Mouse (Mus musculus) megakaryocyte, adult 5-6 weeks (primary cell): ENCODE data around the gene Ppp1r13l. TPM values are rescaled to one million over a fixed set of nuclear protein-coding genes. Genes with fewer than 3 reads are reported as not detected.

Experiments
- ATAC-seq: 2 replicates; pipeline ENCODE4 v1.8.0; 2016; ENCODE audit warnings: mild to moderate bottlenecking, inconsistent platforms; ENCODE audit not compliant: poor library complexity, severe bottlenecking
- total RNA-seq, 2 experiments: library from RNA; stranded (forward) in 1 of 2; stranded (reverse) in 1 of 2; fragments of 153-499, 151-499 nt in 1 of 2; fragments of 221-1000, 200-1000 nt in 1 of 2; gene quantifications; 2 replicates each; pipeline versions ENCODE4 v1.2.3 to v1.2.4; 2015 to 2017

Ppp1r13l gene
- total RNA-seq (2015) (4.1 and 4.2 TPM in 2 replicates), total RNA-seq (2017) (0.45 TPM in 1 of 2 replicates, not detected in the other)

DNA sequence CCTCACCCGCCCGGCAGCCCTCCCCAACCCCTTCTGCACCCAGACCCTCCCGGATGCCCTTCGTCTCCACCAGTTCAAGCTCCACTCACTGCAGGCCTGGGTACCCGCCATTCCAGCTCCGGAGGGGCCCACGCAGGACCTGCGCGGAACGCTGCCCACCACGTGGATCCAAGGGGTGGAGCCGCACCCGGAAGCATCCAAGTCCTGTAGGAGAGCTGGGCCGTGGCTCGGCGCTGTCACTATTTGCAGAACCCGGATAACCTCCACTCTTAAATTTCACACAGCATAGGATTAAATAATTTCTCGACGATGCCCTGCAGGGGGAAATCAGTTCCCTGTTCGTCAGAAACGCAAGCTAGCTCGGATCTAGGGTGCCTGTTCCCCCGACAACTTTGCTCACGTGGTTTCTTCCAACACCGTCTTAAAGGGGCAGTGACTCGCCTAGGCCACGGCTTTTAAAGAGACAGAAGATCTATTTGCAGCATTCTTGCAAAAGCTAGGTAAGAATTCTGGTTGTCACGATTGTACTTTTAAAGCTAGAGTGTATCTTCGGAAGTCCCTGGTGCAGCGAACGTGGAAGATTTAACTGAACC is at the start of gene Ppp1r13l, which contains the start of gene Cd3eap:
Ppp1r13l (plus strand) TSS at position 451 of the 593 bp plus-strand sequence.
Cd3eap (minus strand) TSS at position 185 of the 593 bp plus-strand sequence.
- ATAC-seq, result peak; percentile 61

GRCm38 (mm10) chr7:19309884-19310641 is 49.5 kb upstream of the Ppp1r13l start, which contains the start of gene Fosb:
TSS of gene Fosb (minus strand) at chr7:19310051.
- peak; percentile 70 for ATAC-seq

DNA sequence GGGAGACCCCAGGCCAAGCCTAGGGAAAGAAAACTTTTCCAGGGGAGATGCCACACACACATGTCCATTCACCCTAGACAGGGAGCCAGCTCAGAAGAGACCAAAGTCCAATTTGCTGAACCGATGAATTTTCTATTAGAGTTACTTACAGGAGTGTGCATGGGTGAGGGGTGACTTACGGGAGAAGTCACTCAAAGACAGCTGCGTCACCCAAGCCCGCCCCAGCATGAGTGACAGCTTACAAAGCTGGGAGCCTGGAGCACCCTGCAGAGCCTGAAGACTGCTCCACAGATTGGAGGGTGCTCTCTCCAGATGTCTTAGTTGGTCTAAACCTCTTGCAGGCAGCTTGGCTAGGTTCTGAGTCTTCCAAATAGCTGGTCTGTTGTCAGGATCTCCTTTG is 47.6 kb upstream of the Ppp1r13l start:
- ATAC-seq, result no peak

GRCm38 (mm10) chr7:19314033-19314432 is 45.5 kb upstream of the Ppp1r13l start:
- ATAC-seq, result no peak

GRCm38 (mm10) chr7:19316451-19317161 is 42.9 kb upstream of the Ppp1r13l start:
- peak; percentile 78 for ATAC-seq

DNA sequence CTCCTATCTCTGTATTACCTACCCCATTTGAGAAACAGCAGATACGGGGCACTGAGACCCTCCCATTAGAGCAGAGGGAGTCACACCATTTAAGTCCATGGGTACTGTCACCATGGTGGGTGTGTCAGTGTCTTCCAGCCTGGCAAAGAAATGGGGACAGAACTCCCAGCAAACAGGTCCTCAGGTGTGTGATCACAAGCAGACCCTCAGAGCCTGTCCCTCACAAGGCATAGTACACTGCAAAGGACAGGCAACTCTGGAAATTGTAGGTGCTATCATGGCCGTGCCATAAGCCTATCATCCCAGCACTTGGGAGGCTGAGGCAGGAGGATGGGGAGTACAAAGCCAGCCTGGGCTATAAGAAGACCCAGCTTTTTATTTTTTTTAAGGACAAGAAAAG is 41.3 kb upstream of the Ppp1r13l start:
- no peak for ATAC-seq

DNA sequence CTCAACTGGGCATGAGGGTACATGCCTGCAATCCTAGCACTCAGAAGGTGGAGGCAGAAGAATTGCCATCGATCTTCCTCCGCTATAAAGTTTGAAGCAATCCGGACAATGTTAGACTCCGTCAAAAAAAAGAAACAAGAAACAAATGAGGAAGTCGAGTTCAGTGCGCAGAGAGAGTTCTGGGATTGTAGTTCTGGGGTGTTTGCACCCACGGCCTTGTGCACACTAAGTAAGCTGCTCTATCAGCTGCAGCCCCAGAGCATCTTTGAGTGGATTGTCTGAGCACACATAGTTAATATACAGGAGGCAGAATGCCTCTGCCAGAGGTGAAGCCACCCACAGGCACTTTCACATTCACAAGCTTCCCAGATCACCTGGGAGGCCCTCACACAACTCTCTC is 40.9 kb upstream of the Ppp1r13l start:
- ATAC-seq, result no peak

DNA sequence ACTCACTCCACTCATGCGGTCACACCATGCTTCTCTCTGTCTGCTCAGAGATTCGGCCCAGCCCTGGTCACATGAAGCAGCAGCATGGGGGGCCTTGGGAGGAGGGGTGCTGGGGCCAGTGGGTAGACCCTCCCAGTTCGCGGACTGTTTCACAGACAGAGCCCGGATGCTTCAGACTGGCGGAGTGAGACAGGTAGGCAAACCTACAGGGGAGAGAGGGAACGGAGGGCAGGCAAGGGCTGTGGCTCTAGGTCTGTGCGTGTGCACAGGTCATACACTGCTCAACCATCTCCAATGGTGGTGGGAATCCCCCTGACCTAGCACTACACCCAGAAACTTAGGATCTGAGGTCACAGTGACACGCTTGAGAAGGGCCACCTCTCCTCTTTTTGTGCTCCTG is 40.1 kb upstream of the Ppp1r13l start:
- no peak for ATAC-seq

DNA sequence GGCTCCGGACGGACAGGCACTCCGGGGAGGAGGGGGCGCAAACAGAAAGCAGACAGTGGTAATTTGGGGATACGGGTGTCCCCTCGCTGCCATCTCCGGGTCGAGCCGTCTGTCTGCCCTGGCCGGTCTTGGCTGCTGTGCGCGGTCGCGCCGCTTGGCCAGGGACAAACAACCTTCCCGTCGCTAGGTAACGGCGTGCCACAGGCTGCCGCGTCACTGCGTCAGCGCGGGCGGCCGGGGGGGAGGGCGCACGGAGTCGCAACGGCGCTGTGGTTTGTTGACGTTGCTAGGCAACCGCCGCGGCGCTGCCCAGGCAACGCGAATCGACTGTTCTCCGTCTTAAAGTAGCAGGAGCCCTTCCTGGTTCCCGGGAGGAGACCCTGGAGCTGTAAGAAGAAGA is 39.6 kb upstream of the Ppp1r13l start:
- ATAC-seq, result peak; percentile 82

DNA sequence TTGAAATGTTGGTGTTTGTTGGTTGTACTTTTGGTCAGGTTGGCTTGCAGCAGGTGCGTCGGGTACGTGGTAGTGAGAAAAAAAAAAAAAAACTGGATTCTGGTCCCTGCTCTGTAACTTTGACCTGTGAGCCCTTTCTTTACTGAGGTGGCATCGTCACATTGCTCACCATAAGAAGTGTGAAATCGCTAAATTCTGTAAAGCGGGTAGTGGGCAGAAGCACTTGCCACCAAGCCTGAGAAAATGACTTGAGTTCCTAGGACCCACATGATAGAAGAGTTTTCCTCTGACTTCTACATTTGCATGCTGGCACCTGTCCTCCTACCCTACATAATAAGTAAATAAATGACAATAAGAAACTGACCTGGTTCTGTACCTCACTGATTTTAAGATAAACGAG is 38.9 kb upstream of the Ppp1r13l start:
- ATAC-seq, result no peak

DNA sequence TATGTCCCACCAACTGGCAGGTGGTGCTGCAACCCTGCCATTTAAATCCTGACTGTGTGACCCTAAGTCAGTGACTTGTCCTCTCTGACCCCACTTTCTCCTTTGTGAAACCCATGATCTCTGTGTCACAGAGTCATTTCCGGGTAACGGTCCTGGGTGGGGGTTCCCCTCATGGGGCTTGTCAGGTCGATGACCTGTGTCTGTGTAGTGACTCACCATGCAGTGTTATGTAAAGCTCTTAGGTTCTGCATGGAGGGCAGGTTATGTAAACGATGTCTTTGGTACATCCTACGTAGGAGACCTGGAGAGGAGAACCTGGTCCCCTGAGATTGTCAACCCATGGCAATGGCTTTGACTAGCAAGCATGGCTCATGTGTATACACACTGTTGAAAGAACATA is 38.1 kb upstream of the Ppp1r13l start:
- peak; percentile 45 for ATAC-seq

DNA sequence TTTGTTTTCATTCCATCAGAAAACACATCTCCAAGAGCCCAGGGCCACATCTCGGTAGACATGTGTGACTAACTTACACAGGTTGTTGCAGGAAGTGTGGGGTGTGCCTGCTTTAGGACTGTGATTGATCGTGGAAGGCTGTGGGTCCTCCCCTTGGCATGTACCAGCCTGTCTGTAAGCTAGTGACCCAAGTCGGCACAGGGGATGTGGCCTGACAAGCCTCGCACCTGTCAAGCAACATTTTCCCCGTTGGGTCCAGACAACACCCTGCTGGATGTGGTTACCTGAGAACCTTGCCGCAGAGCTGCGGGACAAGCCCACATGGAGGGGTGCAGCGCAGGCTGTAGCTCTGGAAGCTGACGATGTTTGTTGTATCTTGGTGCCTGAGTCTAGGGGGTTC is 37.1 kb upstream of the Ppp1r13l start:
- ATAC-seq, result no peak

GRCm38 (mm10) chr7:19324221-19324620 is 35.3 kb upstream of the Ppp1r13l start:
- ATAC-seq, result no peak

GRCm38 (mm10) chr7:19325262-19326199 is 34.0 kb upstream of the Ppp1r13l start:
- peak; percentile 60 for ATAC-seq

DNA sequence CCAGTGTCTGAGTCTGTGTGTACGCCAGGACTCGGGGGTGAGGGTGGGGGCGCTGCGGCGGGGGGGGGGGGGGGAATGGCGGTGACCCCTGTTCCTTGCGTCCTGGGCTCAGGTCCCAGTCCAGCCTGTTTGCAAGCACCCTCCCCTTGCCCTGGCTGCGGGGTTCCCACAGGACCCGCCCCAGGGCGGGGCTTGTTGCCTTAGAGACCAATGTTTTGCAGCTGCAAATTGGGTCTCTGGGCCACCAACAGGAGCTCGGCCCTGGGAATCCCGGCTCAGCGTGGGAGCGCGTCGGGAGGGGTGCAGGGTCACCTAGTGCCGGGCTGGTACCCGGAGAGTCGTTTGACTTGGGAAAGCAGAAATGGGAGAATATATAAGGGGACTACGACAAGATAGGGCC is 33.2 kb upstream of the Ppp1r13l start:
- no peak for ATAC-seq

- 0 out of 2 replicates have a peak, but pooled peaks have one; percentile 43 for ATAC-seq
These were observed 32.4 kb upstream of the Ppp1r13l start for GRCm38 (mm10) chr7:19327128-19327527.

GRCm38 (mm10) chr7:19327782-19328181 is 31.8 kb upstream of the Ppp1r13l start:
- ATAC-seq, result no peak

GRCm38 (mm10) chr7:19328425-19328824 is 31.1 kb upstream of the Ppp1r13l start:
- ATAC-seq, result no peak

DNA sequence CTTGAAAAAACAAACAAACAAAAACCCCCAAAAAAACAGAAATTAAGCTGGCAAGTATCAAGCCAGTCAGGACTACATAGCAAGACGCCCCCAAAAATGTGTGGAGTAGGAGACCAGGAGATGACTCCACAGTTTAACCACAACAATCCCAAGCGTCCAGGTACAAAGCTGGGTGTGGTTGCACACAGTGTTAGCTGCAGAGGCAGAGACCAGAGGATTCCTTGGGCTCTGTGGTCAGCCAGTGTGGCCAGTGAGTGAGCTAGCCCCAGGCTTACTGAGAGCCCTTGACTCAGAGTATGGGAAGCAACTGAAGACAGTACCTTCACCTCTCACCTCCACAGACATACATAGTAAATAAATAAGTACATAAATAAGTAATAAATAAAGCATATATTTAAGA is 27.6 kb upstream of the Ppp1r13l start:
- ATAC-seq, result no peak

DNA sequence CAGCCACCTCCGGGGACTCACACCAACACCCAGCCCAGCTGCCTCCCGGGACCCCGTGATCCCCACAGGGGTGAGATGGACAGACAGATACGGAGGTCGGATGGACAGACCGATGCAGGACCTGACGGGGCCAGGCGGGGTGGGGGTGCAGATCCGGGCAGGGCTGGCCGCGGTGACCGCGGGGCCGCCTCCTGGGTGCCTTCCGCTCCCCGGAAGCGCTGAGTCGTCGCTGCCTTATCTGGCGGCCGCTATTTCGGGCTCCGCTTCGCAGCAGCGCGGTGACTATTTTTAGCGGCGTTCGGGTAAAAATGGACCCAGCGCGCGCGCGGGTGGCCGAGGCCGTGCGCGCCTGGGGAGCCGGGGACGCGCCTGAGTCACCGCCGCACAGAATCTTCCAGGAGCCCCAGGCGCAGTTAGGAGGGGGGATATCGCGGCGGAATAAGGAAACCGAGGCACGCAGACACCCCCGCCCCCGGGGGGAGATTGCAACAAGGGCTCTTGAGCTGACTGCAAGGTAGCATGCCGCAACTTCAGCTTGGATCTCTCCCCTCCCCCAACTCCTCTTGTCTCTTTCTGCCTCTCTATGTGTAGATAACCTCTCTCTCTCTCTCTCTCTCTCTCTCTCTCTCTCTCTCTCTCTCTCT is 26.7 kb upstream of the Ppp1r13l start:
- ATAC-seq, result peak; percentile 97
